Mouse (Mus musculus): ENCODE data around the gene Zfand3.

The Zfand3 gene

DNA sequence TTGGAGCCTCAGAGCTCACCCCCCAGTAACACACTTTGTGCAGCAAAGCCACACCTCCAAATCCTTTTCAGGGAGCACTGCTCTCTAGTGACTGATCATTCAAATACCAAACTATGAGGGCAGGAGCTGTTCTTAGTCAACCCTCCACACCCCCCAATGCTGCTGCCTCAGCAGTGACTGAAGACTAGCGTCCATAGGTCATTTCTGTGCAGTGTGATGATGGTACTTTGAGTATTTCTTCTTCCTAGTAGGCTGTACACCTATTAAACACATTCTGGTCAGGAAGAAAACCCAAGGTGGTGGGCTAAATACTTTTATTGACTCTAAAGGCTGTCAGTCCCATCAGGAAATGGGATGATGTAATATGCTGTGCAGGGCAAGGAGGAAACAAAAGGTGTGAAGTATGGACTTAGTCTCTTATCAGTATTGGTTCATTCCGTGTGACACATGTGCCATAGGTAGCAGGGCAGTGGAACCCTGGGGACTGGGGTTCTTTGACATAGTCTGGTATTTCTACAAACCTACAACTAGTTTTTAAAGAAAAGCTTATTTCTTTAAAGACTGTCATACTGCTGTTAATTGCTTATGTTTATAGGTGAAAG is 88.7 kb downstream of the Zfand3 start:
- Histone ChIP-seq H3K36me3 (ENCODE audit: control insufficient read depth, insufficient read depth, low read length, poor library complexity, severe bottlenecking) (no peaks in the 10 kb centered on the region), H3K27me3 (ENCODE audit: control insufficient read depth, insufficient read depth, low read length, poor library complexity, severe bottlenecking) (no peaks in the 10 kb centered on the region)
- DNase-seq (ENCODE audit: low read depth, low spot score), result no peak

GRCm38 (mm10) chr17:30097156-30097555 is 92.6 kb downstream of the Zfand3 start:
- no peak for DNase-seq (ENCODE audit: low read depth, low spot score)
- H3K27me3 ChIP-seq (ENCODE audit: control insufficient read depth, insufficient read depth, low read length, poor library complexity, severe bottlenecking), result no peaks in the 10 kb centered on the region
- H3K36me3 ChIP-seq (ENCODE audit: control insufficient read depth, insufficient read depth, low read length, poor library complexity, severe bottlenecking), result no peaks in the 10 kb centered on the region

DNA sequence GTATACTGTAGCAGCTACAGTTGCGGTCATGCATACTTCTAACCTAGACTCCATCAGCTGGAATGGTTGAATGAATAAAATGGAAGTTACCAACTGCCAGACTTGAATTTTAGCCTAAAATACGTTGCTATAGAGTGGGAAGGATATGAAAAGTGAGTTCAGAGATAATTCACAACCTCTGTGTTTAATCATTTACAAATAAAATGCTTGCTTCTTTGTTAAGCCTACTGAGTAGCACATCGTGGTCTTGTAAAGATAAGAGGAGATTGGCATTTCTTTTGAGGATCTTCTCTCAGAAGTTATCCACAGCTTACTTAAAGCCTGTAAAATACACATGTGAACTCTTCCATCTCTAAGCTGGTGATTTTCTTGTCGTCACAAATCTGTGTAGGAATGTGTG is 93.1 kb downstream of the Zfand3 start:
- Histone ChIP-seq H3K36me3 (ENCODE audit: control insufficient read depth, insufficient read depth, low read length, poor library complexity, severe bottlenecking) (no peaks in the 10 kb centered on the region), H3K27me3 (ENCODE audit: control insufficient read depth, insufficient read depth, low read length, poor library complexity, severe bottlenecking) (no peaks in the 10 kb centered on the region)
- DNase-seq (ENCODE audit: low read depth, low spot score), result no peak

DNA sequence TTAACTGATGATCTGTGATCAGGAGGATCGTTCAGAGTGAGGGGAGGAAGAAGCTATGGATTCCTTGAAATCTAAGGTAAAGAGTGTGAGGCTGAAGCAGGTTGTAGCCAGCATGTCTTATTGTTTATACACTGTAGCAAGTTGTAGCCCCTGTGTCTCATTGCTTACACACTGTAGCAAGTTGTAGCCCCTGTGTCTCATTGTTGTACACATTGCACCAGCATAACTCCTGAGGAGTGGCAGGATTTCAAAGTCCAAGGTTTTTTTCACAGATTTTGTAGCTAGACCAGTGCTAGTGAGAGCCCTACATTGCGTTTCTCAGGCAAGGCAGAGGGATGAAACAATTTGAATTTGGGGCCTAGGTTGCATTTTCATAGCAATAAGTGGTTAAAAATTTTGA is 95.1 kb downstream of the Zfand3 start:
- no peak for DNase-seq (ENCODE audit: low read depth, low spot score)
- no peaks in the 10 kb centered on the region for H3K36me3 ChIP-seq (ENCODE audit: control insufficient read depth, insufficient read depth, low read length, poor library complexity, severe bottlenecking)
- no peaks in the 10 kb centered on the region for H3K27me3 ChIP-seq (ENCODE audit: control insufficient read depth, insufficient read depth, low read length, poor library complexity, severe bottlenecking)

DNA sequence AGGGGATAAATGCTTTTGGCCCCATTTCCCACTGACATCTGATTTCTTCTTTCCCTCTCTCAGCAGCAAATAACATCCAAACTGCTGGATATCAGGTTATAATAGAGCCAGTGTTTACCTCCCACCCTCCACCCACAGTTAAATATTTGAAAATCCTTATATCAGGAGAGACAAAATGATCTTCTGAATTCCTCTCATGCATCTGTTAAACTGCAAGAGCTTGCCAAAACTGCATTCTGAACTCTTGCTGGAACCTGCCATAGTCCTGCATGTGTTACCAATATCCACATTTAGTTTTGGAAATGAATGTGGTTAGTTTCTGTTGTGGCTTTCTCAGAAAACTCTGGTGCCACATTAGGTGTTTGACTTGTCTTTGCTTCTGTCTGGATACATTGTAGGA is 97.3 kb downstream of the Zfand3 start:
- H3K36me3 ChIP-seq (ENCODE audit: control insufficient read depth, insufficient read depth, low read length, poor library complexity, severe bottlenecking), result no peaks in the 10 kb centered on the region
- no peaks in the 10 kb centered on the region for H3K27me3 ChIP-seq (ENCODE audit: control insufficient read depth, insufficient read depth, low read length, poor library complexity, severe bottlenecking)
- no peak for DNase-seq (ENCODE audit: low read depth, low spot score)

DNA sequence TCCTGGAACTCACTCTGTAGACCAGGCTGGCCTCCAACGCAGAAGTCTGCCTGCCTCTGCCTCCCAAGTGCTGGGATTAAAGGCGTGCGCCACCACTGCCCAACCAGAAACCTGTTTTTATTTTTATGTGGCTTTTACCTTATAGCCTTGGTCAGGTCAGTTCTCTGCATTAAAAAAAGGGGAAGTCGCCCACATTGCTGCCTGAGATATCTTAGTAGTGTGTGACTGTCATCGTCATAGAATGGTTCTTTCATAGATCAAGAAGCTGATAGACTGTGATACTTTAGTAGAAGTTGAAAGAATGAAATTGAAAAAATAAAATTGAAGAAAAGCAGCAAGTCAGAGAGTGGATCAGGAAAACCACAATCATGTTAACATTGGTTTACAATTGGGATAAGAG is 98.5 kb downstream of the Zfand3 start:
- Histone ChIP-seq H3K27me3 (ENCODE audit: control insufficient read depth, insufficient read depth, low read length, poor library complexity, severe bottlenecking) (no peaks in the 10 kb centered on the region), H3K36me3 (ENCODE audit: control insufficient read depth, insufficient read depth, low read length, poor library complexity, severe bottlenecking) (no peaks in the 10 kb centered on the region)
- peak; percentile 50 for DNase-seq (ENCODE audit: low read depth, low spot score)

DNA sequence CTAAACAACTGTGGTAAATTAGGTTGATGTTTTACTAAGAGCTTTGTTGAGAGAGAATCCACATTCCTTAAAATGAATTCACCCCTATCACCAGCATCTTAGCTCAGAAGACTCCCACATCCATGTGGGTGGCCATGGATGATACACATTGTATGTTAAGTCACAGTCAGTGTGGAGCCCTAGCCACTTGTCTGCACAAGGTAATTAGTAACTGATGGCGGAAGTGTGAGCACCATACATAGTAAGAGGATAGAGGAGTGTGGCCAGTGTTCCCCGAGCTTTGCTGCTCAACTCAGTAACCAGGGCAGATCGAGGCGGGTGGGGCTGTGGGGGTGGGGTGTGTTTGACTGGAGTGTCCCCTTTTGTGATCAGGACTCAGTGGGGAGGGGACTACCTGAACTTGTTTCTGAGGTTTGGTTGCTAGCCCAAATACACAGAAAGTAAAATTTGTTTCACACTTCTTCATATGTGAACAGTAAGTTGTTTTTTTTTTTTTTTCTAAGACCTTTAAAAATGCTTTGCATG is 99.2 kb downstream of the Zfand3 start:
- H3K36me3 ChIP-seq (ENCODE audit: control insufficient read depth, insufficient read depth, low read length, poor library complexity, severe bottlenecking), result no peaks in the 10 kb centered on the region
- DNase-seq (ENCODE audit: low read depth, low spot score), result no peak

GRCm38 (mm10) chr17:30105369-30105768 is 100.8 kb downstream of the Zfand3 start:
- H3K36me3 ChIP-seq (ENCODE audit: control insufficient read depth, insufficient read depth, low read length, poor library complexity, severe bottlenecking), result no peaks in the 10 kb centered on the region
- H3K27me3 ChIP-seq (ENCODE audit: control insufficient read depth, insufficient read depth, low read length, poor library complexity, severe bottlenecking), result no peaks in the 10 kb centered on the region
- peak; percentile 34 for DNase-seq (ENCODE audit: low read depth, low spot score)

More for the DNA sequence above, 99.2 kb downstream of the Zfand3 start:
- H3K27me3 ChIP-seq (ENCODE audit: control insufficient read depth, insufficient read depth, low read length, poor library complexity, severe bottlenecking), result no peaks in the 10 kb centered on the region

- DNase-seq (ENCODE audit: low read depth, low spot score), result no peak
- H3K27me3 ChIP-seq (ENCODE audit: control insufficient read depth, insufficient read depth, low read length, poor library complexity, severe bottlenecking), result no peaks in the 10 kb centered on the region
- H3K36me3 ChIP-seq (ENCODE audit: control insufficient read depth, insufficient read depth, low read length, poor library complexity, severe bottlenecking), result no peaks in the 10 kb centered on the region
Measured at GRCm38 (mm10) chr17:30110678-30111077, 106.1 kb downstream of the Zfand3 start.

DNA sequence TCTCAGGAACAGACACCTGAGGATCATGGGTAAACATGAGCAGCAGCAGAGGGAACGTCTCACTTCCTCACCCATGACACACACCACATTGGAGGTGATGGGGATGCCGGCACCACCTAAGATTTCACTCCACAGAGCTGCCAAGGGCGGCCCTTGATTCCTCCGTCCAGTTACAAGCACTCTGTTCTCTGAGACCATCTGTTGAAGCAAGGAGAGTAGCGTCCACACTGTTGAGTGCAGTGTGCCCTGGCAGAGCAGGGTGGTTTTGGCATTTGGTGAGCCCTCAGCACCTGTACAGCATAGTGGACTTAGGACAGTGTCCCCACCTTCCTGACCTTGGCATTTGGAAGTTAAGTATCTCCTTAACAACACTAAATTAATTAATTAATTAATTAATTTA is 107.0 kb downstream of the Zfand3 start:
- peaks cover 1% of the 10 kb centered on the region; the same call in 1 of the 2 replicates for H3K36me3 ChIP-seq (ENCODE audit: control insufficient read depth, insufficient read depth, low read length, poor library complexity, severe bottlenecking)
- no peaks in the 10 kb centered on the region for H3K27me3 ChIP-seq (ENCODE audit: control insufficient read depth, insufficient read depth, low read length, poor library complexity, severe bottlenecking)
- DNase-seq (ENCODE audit: low read depth, low spot score), result no peak

DNA sequence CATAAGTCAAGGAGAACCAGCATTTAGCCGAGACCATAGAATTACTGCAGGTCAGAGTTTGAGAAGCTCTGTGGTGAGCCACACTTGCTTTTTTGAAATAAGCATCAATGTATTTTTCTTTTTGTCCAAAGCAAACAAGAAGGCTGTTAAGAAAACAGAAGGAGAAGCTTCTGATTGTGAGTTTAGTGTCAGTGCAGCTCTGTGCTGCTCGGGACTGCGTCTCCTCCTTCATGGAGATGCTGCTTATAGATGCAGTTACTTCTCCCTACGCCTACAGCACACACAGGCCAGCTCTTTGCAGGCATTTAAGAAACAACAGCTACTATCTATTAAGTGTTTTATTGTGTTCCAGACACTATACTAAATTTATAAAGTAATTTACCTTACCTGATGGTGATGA is 107.5 kb downstream of the Zfand3 start:
- peaks cover 1% of the 10 kb centered on the region; the same call in 1 of the 2 replicates for H3K36me3 ChIP-seq (ENCODE audit: control insufficient read depth, insufficient read depth, low read length, poor library complexity, severe bottlenecking)
- no peaks in the 10 kb centered on the region for H3K27me3 ChIP-seq (ENCODE audit: control insufficient read depth, insufficient read depth, low read length, poor library complexity, severe bottlenecking)
- no peak for DNase-seq (ENCODE audit: low read depth, low spot score)

DNA sequence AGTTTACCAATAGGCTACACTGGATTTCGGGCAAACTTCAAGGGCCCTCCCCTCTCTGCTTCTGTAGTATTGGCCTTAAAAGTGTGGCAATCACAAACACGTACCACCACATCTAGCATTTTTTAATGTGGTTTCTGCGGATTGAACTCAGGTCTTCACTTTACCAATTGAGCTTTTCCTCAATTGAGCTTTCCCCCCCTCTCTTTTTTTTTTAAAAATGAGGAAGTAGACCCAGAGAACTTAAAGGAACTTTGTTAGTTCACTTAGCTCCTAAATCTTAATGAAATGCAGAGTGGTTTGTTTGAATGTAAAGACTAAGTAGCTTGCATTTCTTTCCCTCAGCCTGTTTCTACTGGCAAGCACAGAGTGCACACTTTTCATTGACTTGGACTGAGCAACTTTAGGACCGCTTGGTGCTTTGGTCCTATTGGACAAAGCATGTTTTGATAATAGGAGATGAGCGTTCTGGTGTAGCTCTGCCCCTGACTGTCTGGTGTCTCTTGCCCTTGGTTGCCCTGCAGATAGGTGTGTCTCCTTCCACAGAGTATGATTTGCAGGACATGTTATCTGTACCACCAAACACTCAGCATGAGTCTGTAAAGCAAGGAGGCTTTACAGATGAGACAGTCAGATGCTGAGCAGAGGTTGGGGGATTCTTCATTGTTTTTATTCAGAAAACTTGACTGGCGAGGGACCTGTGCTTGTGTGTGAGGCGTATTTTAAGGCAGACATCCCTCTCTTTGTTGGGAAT is 108.2 kb downstream of the Zfand3 start:
- peak; percentile 25 for DNase-seq (ENCODE audit: low read depth, low spot score)
- Histone ChIP-seq H3K36me3 (ENCODE audit: control insufficient read depth, insufficient read depth, low read length, poor library complexity, severe bottlenecking) (peaks cover 1% of the 10 kb centered on the region; the same call in 1 of the 2 replicates), H3K27me3 (ENCODE audit: control insufficient read depth, insufficient read depth, low read length, poor library complexity, severe bottlenecking) (no peaks in the 10 kb centered on the region)

DNA sequence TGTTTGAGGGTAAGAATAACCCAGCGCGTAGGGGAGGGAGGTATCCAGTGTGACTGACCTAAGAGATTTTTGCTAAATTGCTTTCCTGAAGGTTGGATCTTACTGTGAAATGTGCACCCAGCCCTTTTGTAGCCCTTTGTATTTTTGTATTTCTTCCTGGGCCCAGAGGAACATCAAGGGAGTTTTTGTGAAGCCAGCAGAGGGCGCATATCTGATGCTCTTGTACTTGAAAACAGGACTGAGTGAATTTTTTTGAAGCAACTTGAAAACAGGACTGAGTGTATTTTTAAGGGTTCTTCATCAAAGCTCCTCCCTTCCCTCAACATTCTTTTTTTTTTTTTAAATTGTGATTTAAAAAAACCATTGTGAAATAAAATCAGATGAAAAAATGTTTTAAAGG is 110.2 kb downstream of the Zfand3 start:
- peak; percentile 52 for DNase-seq (ENCODE audit: low read depth, low spot score)

DNA sequence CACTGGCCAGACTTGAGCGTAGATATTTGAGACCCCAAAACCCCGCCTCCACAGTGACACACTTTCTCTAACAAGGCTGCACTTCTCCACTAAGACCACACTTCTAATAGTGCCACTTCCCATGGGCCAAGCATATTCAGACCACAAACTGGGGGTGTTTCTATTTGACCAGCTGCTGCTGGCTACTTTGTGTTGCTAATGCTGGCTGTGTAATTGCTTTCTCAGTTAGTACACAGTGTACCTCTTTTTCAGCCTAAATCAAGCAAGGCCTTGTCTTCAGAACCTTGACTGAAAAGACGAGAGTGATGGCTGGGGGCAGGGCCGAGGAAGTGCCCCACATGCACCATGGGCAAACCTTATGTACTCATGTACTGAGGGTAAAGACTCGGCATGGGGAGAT is 111.7 kb downstream of the Zfand3 start:
- no peaks in the 10 kb centered on the region for H3K27me3 ChIP-seq (ENCODE audit: control insufficient read depth, insufficient read depth, low read length, poor library complexity, severe bottlenecking)
- peaks cover 1% of the 10 kb centered on the region; the same call in 1 of the 2 replicates for H3K36me3 ChIP-seq (ENCODE audit: control insufficient read depth, insufficient read depth, low read length, poor library complexity, severe bottlenecking)
- DNase-seq (ENCODE audit: low read depth, low spot score), result no peak

More for the DNA sequence above, 110.2 kb downstream of the Zfand3 start:
- Histone ChIP-seq H3K36me3 (ENCODE audit: control insufficient read depth, insufficient read depth, low read length, poor library complexity, severe bottlenecking) (peaks cover 1% of the 10 kb centered on the region; the same call in 1 of the 2 replicates), H3K27me3 (ENCODE audit: control insufficient read depth, insufficient read depth, low read length, poor library complexity, severe bottlenecking) (no peaks in the 10 kb centered on the region)

DNA sequence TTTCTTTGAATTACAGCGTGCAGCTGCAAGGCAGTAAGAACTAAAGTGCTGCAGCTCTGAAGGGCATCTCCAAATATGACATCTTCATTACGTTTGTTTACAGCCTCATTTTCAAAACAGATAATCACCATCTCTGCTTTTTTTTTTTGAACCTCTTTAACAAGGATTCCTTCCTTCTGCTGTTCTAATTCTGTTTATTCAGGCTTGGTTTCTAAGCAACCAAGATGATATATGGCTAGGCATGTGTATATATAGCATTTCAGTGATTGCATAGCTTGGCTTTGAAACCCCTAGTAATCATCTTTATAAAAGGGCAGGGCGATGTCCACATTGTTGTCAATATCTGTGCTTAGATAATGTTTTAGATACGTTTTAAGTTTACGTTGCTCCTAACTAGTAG is 113.5 kb downstream of the Zfand3 start:
- DNase-seq (ENCODE audit: low read depth, low spot score), result no peak
- H3K36me3 ChIP-seq (ENCODE audit: control insufficient read depth, insufficient read depth, low read length, poor library complexity, severe bottlenecking), result peaks cover 1% of the 10 kb centered on the region; the same call in 1 of the 2 replicates
- H3K27me3 ChIP-seq (ENCODE audit: control insufficient read depth, insufficient read depth, low read length, poor library complexity, severe bottlenecking), result no peaks in the 10 kb centered on the region
